Mouse (Mus musculus): Measurements from ENCODE around the gene Lrrc3c. TPM values are rescaled to one million over a fixed set of nuclear protein-coding genes. Genes with fewer than 3 reads are reported as not detected.

Lrrc3c gene
- polyA plus RNA-seq, 1 experiment: not detected

- TF ChIP-seq CTCF (IDR thresholded peaks at IDR 0.05; ENCODE audit: control insufficient read depth, insufficient read depth, low read length) (no peak), POLR2A (IDR thresholded peaks at IDR 0.05; ENCODE audit: borderline replicate concordance, control insufficient read depth, low read depth, low read length) (no peak)
- Histone ChIP-seq H3K4me1 (ENCODE audit: control insufficient read depth, insufficient read depth, low read length) (peaks cover 2% of the 10 kb centered on the region; the same call in 1 of the 2 replicates), H3K27ac (ENCODE audit: control insufficient read depth, insufficient read depth, low read depth, low read length, poor library complexity) (peak overlapping the region; percentile 87), H3K4me3 (replicated peaks; ENCODE audit: control insufficient read depth, low read depth, low read length) (peak overlapping the region; percentile 50)
- 33% methylated on average over 12 of the region's 12 CpGs for WGBS
These were observed 15.4 kb upstream of the Lrrc3c start for GRCm38 (mm10) chr11:98582551-98583264.

GRCm38 (mm10) chr11:98583265-98583552 is 14.9 kb upstream of the Lrrc3c start:
- Histone ChIP-seq H3K4me1 (ENCODE audit: control insufficient read depth, insufficient read depth, low read length) (peaks cover 4% of the 10 kb centered on the region), H3K27ac (ENCODE audit: control insufficient read depth, insufficient read depth, low read depth, low read length, poor library complexity) (peak overlapping the region; percentile 87), H3K4me3 (replicated peaks; ENCODE audit: control insufficient read depth, low read depth, low read length) (peak overlapping the region; percentile 50)
- no peak for TF ChIP-seq CTCF (IDR thresholded peaks at IDR 0.05; ENCODE audit: control insufficient read depth, insufficient read depth, low read length)
- TF ChIP-seq POLR2A (IDR thresholded peaks at IDR 0.05; ENCODE audit: borderline replicate concordance, control insufficient read depth, low read depth, low read length): 0 out of 2 replicates have a peak, but pooled peaks have one; percentile 12
- WGBS: 57% methylated on average over 3 of the region's 3 CpGs

GRCm38 (mm10) chr11:98583571-98583970 is 14.5 kb upstream of the Lrrc3c start:
- 33% methylated on average over 3 of the region's 3 CpGs for WGBS
- Histone ChIP-seq H3K4me1 (ENCODE audit: control insufficient read depth, insufficient read depth, low read length) (peaks cover 4% of the 10 kb centered on the region), H3K4me3 (replicated peaks; ENCODE audit: control insufficient read depth, low read depth, low read length) (no peak overlapping the region), H3K27ac (ENCODE audit: control insufficient read depth, insufficient read depth, low read depth, low read length, poor library complexity) (peak overlapping the region; percentile 87)
- TF ChIP-seq CTCF (IDR thresholded peaks at IDR 0.05; ENCODE audit: control insufficient read depth, insufficient read depth, low read length) (peak; percentile 54; the same call in 1 of the 2 replicates), POLR2A (IDR thresholded peaks at IDR 0.05; ENCODE audit: borderline replicate concordance, control insufficient read depth, low read depth, low read length) (0 out of 2 replicates have a peak, but pooled peaks have one; percentile 2)

- no peak for TF ChIP-seq POLR2A (IDR thresholded peaks at IDR 0.05; ENCODE audit: borderline replicate concordance, control insufficient read depth, low read depth, low read length)
- TF ChIP-seq CTCF (IDR thresholded peaks at IDR 0.05; ENCODE audit: control insufficient read depth, insufficient read depth, low read length): no peak
- WGBS: 33% methylated on average over 1 of the region's 1 CpGs
- H3K4me3 ChIP-seq (replicated peaks; ENCODE audit: control insufficient read depth, low read depth, low read length): peak overlapping the region; percentile 13
- peak overlapping the region; percentile 65 for H3K27ac ChIP-seq (ENCODE audit: control insufficient read depth, insufficient read depth, low read depth, low read length, poor library complexity)
- H3K4me1 ChIP-seq (ENCODE audit: control insufficient read depth, insufficient read depth, low read length): peaks cover 6% of the 10 kb centered on the region
These were observed 13.9 kb upstream of the Lrrc3c start for GRCm38 (mm10) chr11:98584146-98584545.

- Histone ChIP-seq H3K4me3 (replicated peaks; ENCODE audit: control insufficient read depth, low read depth, low read length) (peak overlapping the region; percentile 32), H3K4me1 (ENCODE audit: control insufficient read depth, insufficient read depth, low read length) (peaks cover 6% of the 10 kb centered on the region), H3K27ac (ENCODE audit: control insufficient read depth, insufficient read depth, low read depth, low read length, poor library complexity) (peak overlapping the region; percentile 65)
- WGBS: 80% methylated on average over 6 of the region's 6 CpGs
- TF ChIP-seq POLR2A (IDR thresholded peaks at IDR 0.05; ENCODE audit: borderline replicate concordance, control insufficient read depth, low read depth, low read length): no peak
- TF ChIP-seq CTCF (IDR thresholded peaks at IDR 0.05; ENCODE audit: control insufficient read depth, insufficient read depth, low read length): no peak
These were observed 13.4 kb upstream of the Lrrc3c start for GRCm38 (mm10) chr11:98584629-98585177.

- under 1% methylated on average over 22 of the region's 22 CpGs for WGBS
These were observed 11.8 kb upstream of the Lrrc3c start for GRCm38 (mm10) chr11:98586087-98586891.

GRCm38 (mm10) chr11:98586892-98587563 is 11.1 kb upstream of the Lrrc3c start, which contains the start of gene Ormdl3:
Gene Ormdl3, minus strand, starts transcription at chr11:98587368.
- H3K4me1 ChIP-seq (ENCODE audit: control insufficient read depth, insufficient read depth, low read length): peaks cover 4% of the 10 kb centered on the region

More at GRCm38 (mm10) chr11:98586087-98586891, 11.8 kb upstream of the Lrrc3c start:
- Histone ChIP-seq H3K27ac (ENCODE audit: control insufficient read depth, insufficient read depth, low read depth, low read length, poor library complexity) (peak overlapping the region; percentile 79; the same call in 1 of the 2 replicates), H3K4me3 (replicated peaks; ENCODE audit: control insufficient read depth, low read depth, low read length) (peak overlapping the region; percentile 84), H3K4me1 (ENCODE audit: control insufficient read depth, insufficient read depth, low read length) (peaks cover 4% of the 10 kb centered on the region)
- TF ChIP-seq POLR2A (IDR thresholded peaks at IDR 0.05; ENCODE audit: borderline replicate concordance, control insufficient read depth, low read depth, low read length) (no peak), CTCF (IDR thresholded peaks at IDR 0.05; ENCODE audit: control insufficient read depth, insufficient read depth, low read length) (no peak)

More at GRCm38 (mm10) chr11:98586892-98587563, 11.1 kb upstream of the Lrrc3c start, which contains the start of gene Ormdl3:
- TF ChIP-seq POLR2A (IDR thresholded peaks at IDR 0.05; ENCODE audit: borderline replicate concordance, control insufficient read depth, low read depth, low read length) (peak; percentile 83; the same call in 1 of the 2 replicates), CTCF (IDR thresholded peaks at IDR 0.05; ENCODE audit: control insufficient read depth, insufficient read depth, low read length) (no peak)
- H3K4me3 ChIP-seq (replicated peaks; ENCODE audit: control insufficient read depth, low read depth, low read length): peak within 1 kb of the TSS; percentile 84
- WGBS: under 1% methylated on average over 49 of the region's 49 CpGs
- peak within 1 kb of the TSS; percentile 94 for H3K27ac ChIP-seq (ENCODE audit: control insufficient read depth, insufficient read depth, low read depth, low read length, poor library complexity)

All from bone marrow, adult 2 months (tissue).